Mouse (Mus musculus): Measurements from ENCODE around the gene Gm14410. TPM values are rescaled to one million over a fixed set of nuclear protein-coding genes. Genes with fewer than 3 reads are reported as not detected.
"Not testable (repeated sequence)": the region's sequence is repeated elsewhere in the genome, so short reads cannot be mapped to it uniquely, and the experiment has no call there.

Gene Gm14410
- 10 to 100 TPM; 54.4 to 54.8 TPM for total RNA-seq (2021)

GRCm38 (mm10) chr2:177206341-177206740 is at the start of gene Gm14410:
Gm14410 (minus strand) TSS chr2:177206421.
- DNase-seq (ENCODE audit: extremely low spot score in 1 of 2, low spot score in 2 of 2): peak; percentile 79 to 82
- intact Hi-C loops (cut with DNase I): not testable (repeated sequence)

DNA sequence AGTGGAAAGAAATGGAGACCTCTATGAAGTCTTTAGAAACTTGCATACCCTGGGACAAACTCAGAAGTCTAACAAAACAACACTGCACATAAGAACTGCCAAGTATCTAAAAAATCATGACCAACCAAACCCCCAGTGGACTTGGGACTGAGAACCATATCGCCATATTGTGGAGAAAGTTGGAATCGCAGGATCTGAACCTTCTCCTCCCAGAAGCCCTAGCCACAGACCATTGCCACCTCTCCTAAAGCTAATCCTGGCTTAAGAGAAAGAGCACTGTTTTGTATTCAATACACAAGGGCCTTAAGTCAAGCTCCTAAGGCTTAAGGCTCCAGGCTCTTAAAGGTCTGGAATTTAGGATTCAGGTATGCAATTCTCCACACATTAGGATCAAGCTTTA is 41.2 kb upstream of the Gm14410 start:
- intact Hi-C loops (cut with DNase I); DNase-seq (ENCODE audit: extremely low spot score in 1 of 2, low spot score in 2 of 2): not testable (repeated sequence)

DNA sequence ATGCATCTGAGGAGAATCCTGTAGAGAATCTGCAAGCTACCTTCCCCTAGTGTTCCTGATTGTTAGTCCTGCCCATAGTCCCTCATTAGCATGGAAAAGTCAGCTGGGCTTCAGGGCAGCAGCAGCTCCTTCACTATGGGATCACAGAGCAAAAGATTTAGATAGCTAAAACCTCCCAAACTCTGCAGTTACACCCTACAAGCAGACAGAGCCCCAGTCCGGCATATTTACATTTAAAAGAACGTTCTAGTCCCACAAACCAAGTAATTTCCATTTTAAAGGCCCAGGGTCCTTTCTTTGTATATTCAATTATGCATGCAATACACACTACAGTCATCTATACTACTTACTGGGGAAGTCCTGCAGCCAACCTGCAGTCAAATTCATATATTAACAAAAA is 24.2 kb upstream of the Gm14410 start:
- intact Hi-C loops (cut with DNase I); DNase-seq (ENCODE audit: extremely low spot score in 1 of 2, low spot score in 2 of 2): not testable (repeated sequence)

- DNase-seq (ENCODE audit: extremely low spot score in 1 of 2, low spot score in 2 of 2); intact Hi-C loops (cut with DNase I): not testable (repeated sequence)
Measured at GRCm38 (mm10) chr2:177172749-177173148, 33.5 kb downstream of the Gm14410 start.

Other genes with a start within 250 kb of the Gm14410 start
- 10 to 100 TPM; 59.5 to 67.5 TPM for gene Gm14419, start 205.5 kb downstream of the Gm14410 start, total RNA-seq (2021)
- gene Gm14401, start 132.1 kb downstream of the Gm14410 start, total RNA-seq (2021): under 1 TPM; 0.51 to 0.84 TPM
- 1 to 10 TPM; 1.5 to 1.8 TPM for gene Gm14409, start 60.6 kb upstream of the Gm14410 start, total RNA-seq (2021)
- 1 to 10 TPM; 1.9 to 2.0 TPM for gene Gm14412, start 117.9 kb upstream of the Gm14410 start, total RNA-seq (2021)
- gene Gm14418, start 191.9 kb upstream of the Gm14410 start, total RNA-seq (2021): 10 to 100 TPM; 28.4 to 30.6 TPM

Measured in left cerebral cortex, postnatal 10 days (tissue).